ENCODE assay signal across 12 mouse cellular contexts in the genomic region with DNA sequence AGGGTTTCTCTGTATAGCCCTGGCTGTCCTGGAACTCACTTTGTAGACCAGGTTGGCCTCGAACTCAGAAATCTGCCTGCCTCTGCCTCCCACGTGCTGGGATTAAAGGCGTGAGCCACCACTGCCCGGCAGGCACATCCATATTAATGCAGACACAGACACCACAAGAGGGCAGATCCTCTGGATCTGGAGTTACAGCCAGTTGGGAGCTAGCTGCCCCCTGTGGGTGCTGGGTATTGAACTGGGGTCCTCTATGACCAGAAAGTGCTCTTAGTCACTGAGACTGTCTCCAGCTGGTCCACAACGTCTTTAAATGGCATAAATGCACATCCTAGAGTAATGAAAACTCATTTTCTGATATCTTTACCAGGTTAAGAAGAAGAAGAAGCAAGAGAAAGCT. TPM values are rescaled to one million over a fixed set of nuclear protein-coding genes. Genes with fewer than 3 reads are reported as not detected.
"Had no signal": no experiment of that assay in that cellular context is flagged by ENCODE, and none has a peak within 500 bp of the region (broad histone marks: within the 10 kb centered on the region; RNA-seq: fewer than 3 reads in every experiment).

No protein-coding gene starts in this region.

RNA-seq across cellular contexts. Expression of a gene that starts 39.3 kb away (rescaled TPM):
- total RNA-seq: gastrocnemius, adult 18-20 months; gastrocnemius, adult 8-10 months; gastrocnemius, postnatal 14 days; gastrocnemius, postnatal 36 days; heart, adult 18-20 months; heart, postnatal 14 days; heart, postnatal 36 days; hematopoietic stem cell, adult 5-6 weeks had no signal
- polyA plus RNA-seq: heart, embryonic 15.5 days; heart, postnatal 0 days; intestine, embryonic 16.5 days; large intestine, adult 2 months had no signal
